In the genomic region with DNA sequence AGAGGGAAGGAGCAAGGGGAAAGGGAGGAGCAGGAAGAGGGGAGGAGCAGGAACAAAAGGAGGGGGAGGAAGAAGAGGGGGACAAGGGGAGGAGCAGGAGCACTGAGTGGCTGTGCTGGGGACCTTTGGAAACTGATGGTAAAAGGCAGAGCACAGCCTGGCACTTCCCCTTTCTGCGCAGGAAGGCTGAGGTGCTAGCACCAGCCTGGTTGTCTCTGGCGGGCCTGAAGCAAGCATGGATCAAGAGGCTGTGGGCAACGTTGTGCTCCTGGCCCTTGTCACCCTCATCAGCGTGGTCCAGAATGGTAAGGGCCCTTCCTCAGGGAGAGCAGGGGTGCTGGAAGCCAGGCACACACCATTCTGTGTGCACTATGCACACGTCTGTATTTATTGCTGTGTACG, we compare ENCODE assay signal across 12 mouse cellular contexts. TPM values are rescaled to one million over a fixed set of nuclear protein-coding genes. Genes with fewer than 3 reads are reported as not detected.
A peak's percentile ranks its signal among the peaks of the same experiment; 100 is the strongest.
DNase-seq lines count a peak whose midpoint lies in the region; ATAC-seq and TF ChIP-seq lines count a peak whose summit lies in the region.
"Had no signal": no experiment of that assay in that cellular context is flagged by ENCODE, and none has a peak within 500 bp of the region (broad histone marks: within the 10 kb centered on the region; RNA-seq: fewer than 3 reads in every experiment).

No protein-coding gene starts in this region.

- TF ChIP-seq CTCF in liver, adult 2 months (IDR thresholded peaks at IDR 0.05; ENCODE audit: low read depth, low read length) = no peak

- no peaks in the 10 kb centered on the region for H3K36me3 ChIP-seq in liver, adult 2 months (ENCODE audit: control insufficient read depth, insufficient read depth, low read length)
- H3K36me3 ChIP-seq in liver, embryonic 12.5 days = no peaks in the 10 kb centered on the region
- H3K36me3 ChIP-seq: midbrain, embryonic 12.5 days had no signal

- H3K4me2 ChIP-seq in liver, embryonic 12.5 days = peak overlapping the region; percentile 27
- H3K4me2 ChIP-seq: midbrain, embryonic 12.5 days had no signal

- peak overlapping the region; percentile 49; the same call in 1 of the 2 replicates for H3K9ac ChIP-seq in liver, adult 2 months (ENCODE audit: low read depth, low read length)
- no peak overlapping the region for H3K9ac ChIP-seq in liver, embryonic 12.5 days
- H3K9ac ChIP-seq: midbrain, embryonic 12.5 days had no signal

- H3K79me2 ChIP-seq in liver, adult 2 months (ENCODE audit: control insufficient read depth, insufficient read depth, low read length) = no peaks in the 10 kb centered on the region

- peak overlapping the region; percentile 44 for H3K4me3 ChIP-seq in liver, adult 2 months (ENCODE audit: insufficient read depth, low read depth, low read length)
- H3K4me3 ChIP-seq in liver, embryonic 12.5 days = 0 out of 2 replicates have a peak overlapping the region, but pooled peaks have one; percentile 14
- H3K4me3 ChIP-seq: midbrain, embryonic 12.5 days had no signal

- H3K27ac ChIP-seq in liver, adult 2 months (replicated peaks; ENCODE audit: insufficient read depth, low read depth, low read length) = no peak overlapping the region
- H3K27ac ChIP-seq in liver, embryonic 12.5 days = peak overlapping the region; percentile 42; the same call in 1 of the 2 replicates
- H3K27ac ChIP-seq: midbrain, embryonic 12.5 days had no signal

- 61% methylated on average over 6 of the region's 6 CpGs for WGBS in liver, adult 2 months
- 22% methylated on average over 5 of the region's 6 CpGs for WGBS in liver, embryonic 12.5 days (ENCODE audit: insufficient replicate concordance)

- DNase-seq in liver, adult 2 months (ENCODE audit: extremely low read depth, low read depth, low spot score) = no peak
- no peak for DNase-seq in liver
- peak; percentile 30 for DNase-seq in R1 (ENCODE audit: low read depth, low spot score)
- peak; percentile 30 for DNase-seq in naive thymus-derived CD4-positive, alpha-beta T cell, adult 2 months (ENCODE audit: low read depth)
- no peak for DNase-seq in adrenal gland, adult 18-20 months (ENCODE audit: low spot score in 2 of 2)
- no peak for DNase-seq in urinary bladder, adult 2 months (ENCODE audit: low spot score)
- DNase-seq in gastrocnemius, adult 18-20 months (ENCODE audit: low spot score) = no peak
- DNase-seq: adrenal gland, adult 8-10 months; cerebellum, postnatal 14 days had no signal

- H3K9me3 ChIP-seq in liver, embryonic 12.5 days (replicated peaks) = no peaks in the 10 kb centered on the region
- H3K9me3 ChIP-seq: midbrain, embryonic 12.5 days had no signal

- no peaks in the 10 kb centered on the region for H3K4me1 ChIP-seq in liver, adult 2 months (ENCODE audit: control insufficient read depth, insufficient read depth, low read length)
- H3K4me1 ChIP-seq in liver, embryonic 12.5 days = peaks cover 18% of the 10 kb centered on the region
- H3K4me1 ChIP-seq: midbrain, embryonic 12.5 days had no signal

- 0 out of 2 replicates have a peak, but pooled peaks have one; percentile 20 for ATAC-seq in liver, embryonic 12.5 days
- ATAC-seq: inflammation-experienced regulatory T-cells, adult 6 months had no signal

- no peak for TF ChIP-seq POLR2A in liver, adult 2 months (IDR thresholded peaks at IDR 0.05; ENCODE audit: extremely low read depth, insufficient read depth, low read length)

- no peaks in the 10 kb centered on the region for H3K27me3 ChIP-seq in liver, adult 2 months (ENCODE audit: control insufficient read depth, insufficient read depth, low read length)
- H3K27me3 ChIP-seq in liver, embryonic 12.5 days (replicated peaks) = no peaks in the 10 kb centered on the region

RNA-seq across cellular contexts. Expression of gene Alox5ap, which starts 0.3 kb away (rescaled TPM):
- 2.3 and 3.8 TPM in 2 replicates for total RNA-seq in liver, adult 2 months (2014; rRNA removed)
- 4.8 and 6.4 TPM in 2 replicates for polyA plus RNA-seq in liver, adult 2 months (2012; rRNA removed)
- 17.9 and 18.6 TPM in 2 replicates for polyA plus RNA-seq in liver, embryonic 12.5 days (2016; fragmentation: Nextera tagmentation; extraction: Ambion mirVana)
- 10 to 100 TPM; 22.0 to 26.3 TPM for total RNA-seq in adrenal gland, adult 18-20 months (2021)
- 35.2 and 36.0 TPM in 2 replicates for polyA plus RNA-seq in urinary bladder, adult 2 months (2012; rRNA removed)
- 1 to 10 TPM; 5.3 to 6.7 TPM for total RNA-seq in gastrocnemius, adult 18-20 months (2021)

Comparison
In these comparisons a context has a peak if more than half of its experiments do, and no peak if none do; other contexts are left out.
1. DNase-seq: peak in R1 (single experiment) and naive thymus-derived CD4-positive, alpha-beta T cell, adult 2 months (single experiment); none in liver, adult 2 months (single experiment), liver (single experiment), adrenal gland, adult 18-20 months (0 of 2), urinary bladder, adult 2 months (single experiment) and gastrocnemius, adult 18-20 months (single experiment).